Mouse (Mus musculus) adrenal gland, adult 18-20 months (tissue): ENCODE data around the gene Grm2. TPM values are rescaled to one million over a fixed set of nuclear protein-coding genes. Genes with fewer than 3 reads are reported as not detected.
A peak's percentile ranks its signal among the peaks of the same experiment; 100 is the strongest.

Experiments
- DNase-seq, 2 experiments: peaks; one replicate each; pipeline ENCODE4 v3.0.0; 2021 to 2022; ENCODE audit warnings: low spot score in 2 of 2
- long read RNA-seq, 2 experiments: library from polyadenylated mRNA; stranded (forward); transcript quantifications; one replicate each; pipeline ENCODE4 v2.0.0; 2021
- total RNA-seq, 2 experiments: library from RNA; stranded (reverse); gene quantifications; 1 replicate in 1 of 2; 2 replicates in 1 of 2; pipeline ENCODE4 v1.2.3; 2021

The Grm2 gene
- not detected for total RNA-seq
- long read RNA-seq, experiment 1, result 0 reads
- long read RNA-seq, experiment 2, result 0 reads

- peak; percentile 59 to 66 for DNase-seq
Measured at GRCm38 (mm10) chr9:106655884-106656720, at the start of gene Grm2. TSS of gene Grm2 (minus strand) at chr9:106656082.

GRCm38 (mm10) chr9:106692973-106693481 is 37.1 kb upstream of the Grm2 start:
- no peak for DNase-seq

- no peak for DNase-seq
Measured at GRCm38 (mm10) chr9:106688834-106689233, 33.0 kb upstream of the Grm2 start.

- peak; percentile 60 to 69 for DNase-seq
Measured at GRCm38 (mm10) chr9:106686983-106687650, 31.2 kb upstream of the Grm2 start.

GRCm38 (mm10) chr9:106685249-106686101 is 29.6 kb upstream of the Grm2 start, which contains the start of gene Tex264:
TSS of gene Tex264 (minus strand) at chr9:106685927.
- peak; percentile 86 for DNase-seq

- no peak for DNase-seq
Measured at GRCm38 (mm10) chr9:106684918-106685248, 29.0 kb upstream of the Grm2 start.

- no peak for DNase-seq
Measured at GRCm38 (mm10) chr9:106684093-106684872, 28.4 kb upstream of the Grm2 start.

GRCm38 (mm10) chr9:106681026-106681425 is 25.1 kb upstream of the Grm2 start:
- DNase-seq, result no peak

- DNase-seq, result no peak
Measured at GRCm38 (mm10) chr9:106678242-106678641, 22.4 kb upstream of the Grm2 start.

- no peak for DNase-seq
Measured at GRCm38 (mm10) chr9:106677702-106678101, 21.8 kb upstream of the Grm2 start.

GRCm38 (mm10) chr9:106676571-106676970 is 20.7 kb upstream of the Grm2 start:
- DNase-seq, result no peak

- DNase-seq, result no peak
Measured at GRCm38 (mm10) chr9:106675965-106676364, 20.1 kb upstream of the Grm2 start.

- DNase-seq, result peak; percentile 75 to 84
Measured at GRCm38 (mm10) chr9:106675480-106675879, 19.6 kb upstream of the Grm2 start.

GRCm38 (mm10) chr9:106673860-106674259 is 18.0 kb upstream of the Grm2 start:
- no peak for DNase-seq

- no peak for DNase-seq
Measured at GRCm38 (mm10) chr9:106664856-106665255, 9.0 kb upstream of the Grm2 start.

- DNase-seq, result no peak
Measured at GRCm38 (mm10) chr9:106664433-106664832, 8.6 kb upstream of the Grm2 start.

GRCm38 (mm10) chr9:106663200-106663599 is 7.3 kb upstream of the Grm2 start:
- no peak for DNase-seq

GRCm38 (mm10) chr9:106659935-106660334 is 4.1 kb upstream of the Grm2 start:
- DNase-seq, result no peak

GRCm38 (mm10) chr9:106659441-106659840 is 3.6 kb upstream of the Grm2 start:
- no peak for DNase-seq

GRCm38 (mm10) chr9:106657592-106657991 is 1.7 kb upstream of the Grm2 start:
- no peak for DNase-seq
